8 mouse cellular contexts compared by ENCODE assay signal in the genomic region with DNA sequence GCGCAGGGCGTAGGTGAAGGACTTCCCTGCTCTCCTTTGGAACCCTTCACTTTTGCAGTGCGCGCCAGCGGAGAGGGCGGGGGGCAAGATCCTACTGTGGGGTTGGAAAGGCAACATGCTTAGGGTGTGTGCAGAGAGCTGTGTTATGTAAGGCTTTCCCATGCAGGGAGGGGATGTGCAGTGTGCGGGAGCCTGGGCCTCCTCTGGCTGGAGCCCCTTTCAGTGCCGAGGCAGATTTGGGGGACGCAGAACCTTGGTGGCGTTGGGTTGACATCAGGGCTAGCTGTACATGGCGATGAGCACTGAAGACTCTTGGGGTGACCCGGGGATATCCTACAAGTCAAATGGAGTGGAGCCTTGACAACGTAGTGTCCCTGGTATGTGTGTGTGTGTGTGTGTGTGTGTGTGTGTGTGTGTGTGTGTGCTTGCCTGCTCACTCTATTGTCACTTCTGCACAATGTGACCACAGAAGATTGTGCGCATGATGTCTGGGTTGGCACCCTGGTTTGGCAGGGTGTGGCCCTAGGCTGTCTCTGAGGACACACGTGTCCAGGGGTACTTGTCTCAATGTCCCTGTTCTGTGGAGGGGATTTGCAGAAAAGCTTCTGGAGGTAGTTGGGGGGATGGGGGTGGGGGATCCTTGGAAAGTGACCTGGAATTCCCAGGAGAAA. TPM values are rescaled to one million over a fixed set of nuclear protein-coding genes. Genes with fewer than 3 reads are reported as not detected.
DNase-seq lines count a peak whose midpoint lies in the region; ATAC-seq and TF ChIP-seq lines count a peak whose summit lies in the region.

No protein-coding gene starts in this region.

- H3K79me2 ChIP-seq in liver, adult 2 months (ENCODE audit: control insufficient read depth, insufficient read depth, low read length) = no peaks in the 10 kb centered on the region; the same call in 1 of the 2 replicates

- H3K4me2 ChIP-seq in embryonic facial prominence, embryonic 13.5 days = peak overlapping the region; percentile 79
- H3K4me2 ChIP-seq in midbrain, embryonic 16.5 days (ENCODE audit: low read length) = peak overlapping the region; percentile 66

- peak overlapping the region; percentile 84 for H3K4me3 ChIP-seq in liver, adult 2 months (ENCODE audit: insufficient read depth, low read depth, low read length)
- H3K4me3 ChIP-seq in embryonic facial prominence, embryonic 13.5 days = peak overlapping the region; percentile 91
- H3K4me3 ChIP-seq in limb, embryonic 10.5 days = peak overlapping the region; percentile 75
- H3K4me3 ChIP-seq in midbrain, embryonic 16.5 days (ENCODE audit: low read depth, low read length) = peak overlapping the region; percentile 41

- H3K9me3 ChIP-seq in embryonic facial prominence, embryonic 13.5 days = no peaks in the 10 kb centered on the region
- H3K9me3 ChIP-seq in limb, embryonic 10.5 days (replicated peaks) = no peaks in the 10 kb centered on the region
- no peaks in the 10 kb centered on the region for H3K9me3 ChIP-seq in midbrain, embryonic 16.5 days (replicated peaks; ENCODE audit: control insufficient read depth, low read length, poor library complexity, severe bottlenecking)

- peaks cover 3% of the 10 kb centered on the region; the same call in 1 of the 2 replicates for H3K4me1 ChIP-seq in liver, adult 2 months (ENCODE audit: control insufficient read depth, insufficient read depth, low read length)
- H3K4me1 ChIP-seq in embryonic facial prominence, embryonic 13.5 days = peaks cover 67% of the 10 kb centered on the region
- peaks cover 57% of the 10 kb centered on the region for H3K4me1 ChIP-seq in limb, embryonic 10.5 days
- H3K4me1 ChIP-seq in midbrain, embryonic 16.5 days (ENCODE audit: control insufficient read depth, insufficient read depth, low read length) = peaks cover 16% of the 10 kb centered on the region

- no peak for TF ChIP-seq POLR2A in liver, adult 2 months (IDR thresholded peaks at IDR 0.05; ENCODE audit: extremely low read depth, insufficient read depth, low read length)

- peak; percentile 68 for ATAC-seq in embryonic facial prominence, embryonic 13.5 days (ENCODE audit: insufficient number of reproducible peaks, insufficient read depth, low FRiP score, low TSS enrichment, low read depth)
- peak; percentile 57 for ATAC-seq in midbrain, embryonic 16.5 days

- peak overlapping the region; percentile 52 for H3K9ac ChIP-seq in liver, adult 2 months (ENCODE audit: low read depth, low read length)
- H3K9ac ChIP-seq in embryonic facial prominence, embryonic 13.5 days = peak overlapping the region; percentile 97
- H3K9ac ChIP-seq in midbrain, embryonic 16.5 days (ENCODE audit: low read depth, low read length) = peak overlapping the region; percentile 59; the same call in 1 of the 2 replicates

- no peak for TF ChIP-seq CTCF in liver, adult 2 months (IDR thresholded peaks at IDR 0.05; ENCODE audit: low read depth, low read length)

- no peaks in the 10 kb centered on the region for H3K27me3 ChIP-seq in liver, adult 2 months (ENCODE audit: control insufficient read depth, insufficient read depth, low read length)
- no peaks in the 10 kb centered on the region for H3K27me3 ChIP-seq in embryonic facial prominence, embryonic 13.5 days
- peaks cover 20% of the 10 kb centered on the region for H3K27me3 ChIP-seq in limb, embryonic 10.5 days (ENCODE audit: low read depth, poor library complexity, severe bottlenecking)
- peaks cover 13% of the 10 kb centered on the region for H3K27me3 ChIP-seq in midbrain, embryonic 16.5 days (ENCODE audit: control insufficient read depth, insufficient read depth, low read depth, low read length)

- H3K27ac ChIP-seq in liver, adult 2 months (replicated peaks; ENCODE audit: insufficient read depth, low read depth, low read length) = peak overlapping the region; percentile 40
- peak overlapping the region; percentile 100 for H3K27ac ChIP-seq in embryonic facial prominence, embryonic 13.5 days
- H3K27ac ChIP-seq in limb, embryonic 10.5 days = peak overlapping the region; percentile 91
- H3K27ac ChIP-seq in midbrain, embryonic 16.5 days (ENCODE audit: low read length) = no peak overlapping the region

- 58% methylated on average over 15 of the region's 15 CpGs for WGBS in liver, adult 2 months
- 5% methylated on average over 15 of the region's 15 CpGs for WGBS in embryonic facial prominence, embryonic 13.5 days
- 19% methylated on average over 15 of the region's 15 CpGs for WGBS in limb, embryonic 10.5 days
- WGBS in midbrain, embryonic 16.5 days = 17% methylated on average over 15 of the region's 15 CpGs

- DNase-seq in liver, adult 2 months (ENCODE audit: extremely low read depth, low read depth, low spot score) = no peak
- DNase-seq in liver = no peak
- DNase-seq in limb, embryonic 10.5 days (ENCODE audit: low spot score) = no peak
- DNase-seq in adrenal gland, postnatal 14 days = no peak
- DNase-seq in thymus, postnatal 25 days = no peak
- no peak for DNase-seq in testis, postnatal 14 days (ENCODE audit: low spot score)

- no peaks in the 10 kb centered on the region for H3K36me3 ChIP-seq in liver, adult 2 months (ENCODE audit: control insufficient read depth, insufficient read depth, low read length)
- no peaks in the 10 kb centered on the region for H3K36me3 ChIP-seq in embryonic facial prominence, embryonic 13.5 days
- no peaks in the 10 kb centered on the region for H3K36me3 ChIP-seq in limb, embryonic 10.5 days
- no peaks in the 10 kb centered on the region for H3K36me3 ChIP-seq in midbrain, embryonic 16.5 days (ENCODE audit: control insufficient read depth, insufficient read depth, low read length)

RNA-seq across cellular contexts. Expression of gene Ahnak, which starts 1.5 kb away (rescaled TPM):
- 10.3 and 10.9 TPM in 2 replicates for total RNA-seq in liver, adult 2 months (2014; rRNA removed)
- polyA plus RNA-seq in liver, adult 2 months (2012; rRNA removed) = 0.90 and 1.2 TPM in 2 replicates
- 51.0 and 57.8 TPM in 2 replicates for polyA plus RNA-seq in embryonic facial prominence, embryonic 13.5 days (2015; fragmentation: Nextera tagmentation; extraction: Ambion mirVana)
- 5.3 and 8.9 TPM in 2 replicates for polyA plus RNA-seq in limb, embryonic 10.5 days (2016; fragmentation: Nextera tagmentation; extraction: Ambion mirVana)
- 2.7 and 3.2 TPM in 2 replicates for polyA plus RNA-seq in midbrain, embryonic 16.5 days (2015; fragmentation: Nextera tagmentation; extraction: Ambion mirVana)
- total RNA-seq in adrenal gland, postnatal 14 days (2021) = 157 and 186 TPM in 2 replicates

RNA-seq across cellular contexts. Expression of gene Eef1g, which starts 23.7 kb away (rescaled TPM):
- total RNA-seq in liver, adult 2 months (2014; rRNA removed) = 101 and 117 TPM in 2 replicates
- polyA plus RNA-seq in liver, adult 2 months (2012; rRNA removed) = 99.1 and 107 TPM in 2 replicates
- 481 and 529 TPM in 2 replicates for polyA plus RNA-seq in embryonic facial prominence, embryonic 13.5 days (2015; fragmentation: Nextera tagmentation; extraction: Ambion mirVana)
- 563 and 631 TPM in 2 replicates for polyA plus RNA-seq in limb, embryonic 10.5 days (2016; fragmentation: Nextera tagmentation; extraction: Ambion mirVana)
- 283 and 293 TPM in 2 replicates for polyA plus RNA-seq in midbrain, embryonic 16.5 days (2015; fragmentation: Nextera tagmentation; extraction: Ambion mirVana)
- 355 and 413 TPM in 2 replicates for total RNA-seq in adrenal gland, postnatal 14 days (2021)

RNA-seq across cellular contexts. Expression of gene Tut1, which starts 36.9 kb away (rescaled TPM):
- 6.0 and 6.2 TPM in 2 replicates for total RNA-seq in liver, adult 2 months (2014; rRNA removed)
- polyA plus RNA-seq in liver, adult 2 months (2012; rRNA removed) = 9.6 and 14.6 TPM in 2 replicates
- polyA plus RNA-seq in embryonic facial prominence, embryonic 13.5 days (2015; fragmentation: Nextera tagmentation; extraction: Ambion mirVana) = 33.6 and 34.5 TPM in 2 replicates
- polyA plus RNA-seq in limb, embryonic 10.5 days (2016; fragmentation: Nextera tagmentation; extraction: Ambion mirVana) = 49.6 and 49.7 TPM in 2 replicates
- polyA plus RNA-seq in midbrain, embryonic 16.5 days (2015; fragmentation: Nextera tagmentation; extraction: Ambion mirVana) = 25.6 and 26.2 TPM in 2 replicates
- 20.2 and 21.7 TPM in 2 replicates for total RNA-seq in adrenal gland, postnatal 14 days (2021)

RNA-seq across cellular contexts. Expression of gene Mta2, which starts 48.9 kb away (rescaled TPM):
- total RNA-seq in liver, adult 2 months (2014; rRNA removed) = 25.6 and 27.1 TPM in 2 replicates
- 11.2 and 12.1 TPM in 2 replicates for polyA plus RNA-seq in liver, adult 2 months (2012; rRNA removed)
- polyA plus RNA-seq in embryonic facial prominence, embryonic 13.5 days (2015; fragmentation: Nextera tagmentation; extraction: Ambion mirVana) = 187 and 189 TPM in 2 replicates
- 229 and 233 TPM in 2 replicates for polyA plus RNA-seq in limb, embryonic 10.5 days (2016; fragmentation: Nextera tagmentation; extraction: Ambion mirVana)
- 108 and 121 TPM in 2 replicates for polyA plus RNA-seq in midbrain, embryonic 16.5 days (2015; fragmentation: Nextera tagmentation; extraction: Ambion mirVana)
- 93.1 and 105 TPM in 2 replicates for total RNA-seq in adrenal gland, postnatal 14 days (2021)

Comparison
In these comparisons a context has a peak if more than half of its experiments do, and no peak if none do; other contexts are left out.
1. H3K4me3 ChIP-seq: peak in every context shown above with its lines; median percentile 91 in embryonic facial prominence, embryonic 13.5 days; 84 in liver, adult 2 months; 75 in limb, embryonic 10.5 days; 41 in midbrain, embryonic 16.5 days.